Mouse (Mus musculus) intestine, postnatal 0 days (tissue): Measurements from ENCODE around the gene Gatad2a. TPM values are rescaled to one million over a fixed set of nuclear protein-coding genes. Genes with fewer than 3 reads are reported as not detected.
A peak's percentile ranks its signal among the peaks of the same experiment; 100 is the strongest.

Source experiments
- ATAC-seq: fragments of 200-750 bp; cut with Nextera tagmentation; 2 replicates; pipeline ENCODE4 v1.8.0; 2017; ENCODE audit warnings: mild to moderate bottlenecking, moderate TSS enrichment, moderate library complexity
- H3K27ac ChIP-seq: fragments of 300-500 bp; sonication (generic); 2 replicates; pipeline ENCODE4 v1.5.1; 2014; ENCODE audit warnings: mild to moderate bottlenecking, low read depth, low read length, moderate library complexity
- H3K27me3 ChIP-seq: fragments of 300-500 bp; sonication (generic); replicated peaks from 2 replicates; pipeline ENCODE4 v1.6.1; 2014; ENCODE audit warnings: low read length, mixed read lengths; ENCODE audit not compliant: control insufficient read depth, insufficient read depth
- H3K36me3 ChIP-seq: fragments of 300-500 bp; sonication (generic); 2 replicates; pipeline ENCODE4 v1.6.1; 2014; ENCODE audit warnings: mild to moderate bottlenecking, moderate library complexity; ENCODE audit not compliant: control insufficient read depth, insufficient read depth
- H3K4me1 ChIP-seq: fragments of 300-500 bp; sonication (generic); replicated peaks from 2 replicates; pipeline ENCODE4 v1.6.1; 2014; ENCODE audit warnings: antibody characterized with exemption, low read length, mixed read lengths; ENCODE audit not compliant: control insufficient read depth, insufficient read depth
- H3K4me2 ChIP-seq: fragments of 300-500 bp; sonication (generic); replicated peaks from 2 replicates; pipeline ENCODE4 v1.6.1; 2014; ENCODE audit warnings: low read depth, mild to moderate bottlenecking, moderate library complexity
- H3K4me3 ChIP-seq: fragments of 300-500 bp; sonication (generic); 2 replicates; pipeline ENCODE4 v1.5.1; 2014; ENCODE audit warnings: low read depth, low read length
- H3K9ac ChIP-seq: fragments of 300-500 bp; sonication (generic); 2 replicates; pipeline ENCODE4 v1.6.1; 2014; ENCODE audit warnings: mild to moderate bottlenecking, low read depth, low read length
- H3K9me3 ChIP-seq: fragments of 300-500 bp; sonication (generic); 2 replicates; pipeline ENCODE4 v1.6.1; 2016; ENCODE audit warnings: mixed run types; ENCODE audit not compliant: control insufficient read depth
- CTCF ChIP-seq: sonication (generic); IDR thresholded peaks from 2 replicates; pipeline ENCODE4 v1.5.1; 2016; ENCODE audit warnings: low read depth, mild to moderate bottlenecking, control low read depth, antibody characterized with exemption, moderate library complexity
- WGBS: fragments of 180-500 bp; shearing (Covaris S2); extraction: QIAGEN DNeasy Blood & Tissue Kit; methylation state at CpG from one replicate; pipeline ENCODE4 v1.1.7; 2014; 5-methylcytosine and 5-hydroxymethylcytosine counted together
- polyA plus RNA-seq: library from polyadenylated mRNA; unstranded; fragments of >200 nt; fragmentation: Nextera tagmentation; extraction: Ambion mirVana; gene quantifications from 2 replicates; pipeline ENCODE4 v1.2.1, GENCODE M21; 2015

Gatad2a gene
- 42.6 and 43.3 TPM in 2 replicates for polyA plus RNA-seq

DNA sequence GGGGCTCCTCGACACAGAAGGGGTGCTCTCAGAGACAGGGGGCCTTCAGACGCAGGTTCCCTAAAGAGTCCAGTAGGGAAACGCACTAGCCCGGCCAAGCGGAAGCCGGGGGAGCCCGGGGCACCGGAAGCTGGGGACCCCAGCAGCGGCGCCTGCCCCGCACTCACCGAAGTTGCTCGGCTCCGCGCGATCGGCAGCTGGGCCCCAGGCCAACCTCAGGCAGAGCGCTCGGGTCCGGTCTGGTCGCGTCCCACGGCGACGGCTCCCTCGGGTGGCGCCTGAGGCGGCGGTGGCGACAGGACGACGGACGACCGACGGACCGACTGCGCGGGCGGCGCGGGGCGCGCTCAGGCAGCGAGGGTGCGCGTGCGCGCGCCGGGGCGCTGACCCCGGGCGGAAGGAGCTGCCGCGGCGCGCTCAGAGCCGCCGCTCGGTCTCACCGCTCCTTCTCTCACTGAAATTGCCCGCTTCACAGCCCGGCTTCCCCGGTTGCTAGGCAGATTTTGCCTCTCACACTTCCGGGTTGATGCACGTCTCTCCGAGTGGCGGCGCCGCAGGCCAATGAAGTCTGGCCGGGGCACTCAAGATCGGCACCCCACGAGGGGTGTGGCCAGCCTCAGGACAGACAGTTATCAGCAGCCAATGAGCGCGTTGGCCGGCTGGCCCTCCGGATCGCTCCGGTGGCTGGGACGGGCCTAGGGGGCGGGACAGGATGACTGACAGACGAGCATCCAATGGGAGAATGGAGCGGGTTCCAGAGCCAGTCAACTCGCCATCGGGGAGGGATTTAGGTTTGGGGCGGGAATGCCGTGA is at the start of gene Gatad2a:
Gatad2a (minus strand) TSS at position 609 of the 813 bp plus-strand sequence.
- H3K4me3 ChIP-seq, result peak within 1 kb of the TSS; percentile 79
- WGBS, result under 1% methylated on average over 75 of the region's 87 CpGs
- peak within 1 kb of the TSS; percentile 85 for H3K9ac ChIP-seq
- peak within 1 kb of the TSS; percentile 87 for H3K4me2 ChIP-seq
- H3K9me3 ChIP-seq, result no peaks in the 10 kb centered on the region
- H3K36me3 ChIP-seq, result no peaks in the 10 kb centered on the region
- peak within 1 kb of the TSS; percentile 95 for H3K27ac ChIP-seq
- no peaks in the 10 kb centered on the region for H3K27me3 ChIP-seq
- peak; percentile 99 for ATAC-seq
- TF ChIP-seq CTCF, result peak; percentile 50; the same call in 1 of the 2 replicates
- 0 out of 2 replicates have a peak, but pooled peaks cover 2% of the 10 kb centered on the region for H3K4me1 ChIP-seq

- H3K4me3 ChIP-seq, result no peak overlapping the region
- no peak for TF ChIP-seq CTCF
- 87% methylated on average over 5 of the region's 5 CpGs for WGBS
- H3K36me3 ChIP-seq, result peaks cover 11% of the 10 kb centered on the region; the same call in 1 of the 2 replicates
- no peak for ATAC-seq
- 0 out of 2 replicates have a peak, but pooled peaks cover 3% of the 10 kb centered on the region for H3K4me1 ChIP-seq
- H3K27ac ChIP-seq, result no peak overlapping the region
- no peaks in the 10 kb centered on the region for H3K9me3 ChIP-seq
- H3K27me3 ChIP-seq, result no peaks in the 10 kb centered on the region
- H3K4me2 ChIP-seq, result peak overlapping the region; percentile 95; the same call in 1 of the 2 replicates
- 0 out of 2 replicates have a peak overlapping the region, but pooled peaks have one; percentile 99 for H3K9ac ChIP-seq
Observed at GRCm38 (mm10) chr8:70043996-70044395, 47.8 kb upstream of the Gatad2a start.

DNA sequence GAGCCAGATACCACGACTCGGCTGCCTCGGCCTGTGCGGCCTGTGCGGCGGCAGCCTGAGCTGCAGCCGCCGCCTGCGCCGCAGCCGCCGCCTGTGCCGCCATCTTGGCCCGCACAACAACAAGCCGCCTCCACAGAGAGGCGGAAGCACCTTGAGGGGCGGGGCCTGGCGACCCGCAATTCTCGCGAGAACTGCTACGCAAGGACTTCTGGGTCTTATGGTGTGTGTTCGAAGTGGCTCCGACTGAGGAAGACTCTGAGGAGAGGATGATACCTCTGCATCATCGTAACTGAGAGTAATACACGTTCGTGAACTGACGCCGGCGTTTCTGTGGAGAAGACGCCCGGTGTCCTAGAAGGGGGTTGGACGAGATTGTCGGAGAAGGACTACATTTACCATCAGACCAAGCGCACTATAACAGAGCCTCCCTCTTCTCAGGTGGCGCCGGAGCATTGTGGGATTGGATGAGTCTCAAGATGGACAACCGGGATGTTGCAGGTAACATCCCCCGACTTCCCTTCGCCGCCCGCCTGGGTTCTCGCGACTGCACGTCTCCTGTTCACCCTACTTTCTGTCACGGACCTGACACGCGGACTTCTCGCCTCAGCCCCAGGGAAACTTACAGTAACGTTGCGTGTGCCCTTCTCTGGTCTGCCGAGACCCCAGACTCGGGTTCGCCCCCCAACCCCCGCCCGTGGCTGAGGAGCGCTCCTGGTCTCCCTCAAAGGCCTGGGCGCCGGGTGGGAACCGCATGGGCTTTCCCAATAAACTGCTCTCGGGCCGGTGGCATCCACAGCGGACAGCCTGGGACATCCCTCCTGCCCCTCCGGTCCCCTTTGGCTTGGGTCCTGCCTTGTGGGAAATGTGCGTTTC is 46.6 kb upstream of the Gatad2a start, which contains the start of the genes Mau2 and Sugp1:
Mau2 (minus strand) TSS at position 152 of the 873 bp plus-strand sequence.
Sugp1 (plus strand) TSS at position 231 of the 873 bp plus-strand sequence.
- no peak for TF ChIP-seq CTCF
- no peaks in the 10 kb centered on the region for H3K27me3 ChIP-seq
- WGBS, result under 1% methylated on average over 65 of the region's 65 CpGs
- peak within 1 kb of the TSS; percentile 99 for H3K9ac ChIP-seq
- peak within 1 kb of the TSS; percentile 95 for H3K4me2 ChIP-seq
- H3K4me1 ChIP-seq, result 0 out of 2 replicates have a peak, but pooled peaks cover 3% of the 10 kb centered on the region
- peak within 1 kb of the TSS; percentile 73 for H3K27ac ChIP-seq
- H3K9me3 ChIP-seq, result no peaks in the 10 kb centered on the region
- peak within 1 kb of the TSS; percentile 99 for H3K4me3 ChIP-seq
- 0 out of 2 replicates have a peak, but pooled peaks cover 1% of the 10 kb centered on the region for H3K36me3 ChIP-seq
- peak; percentile 95 for ATAC-seq

GRCm38 (mm10) chr8:70041885-70042546 is 45.8 kb upstream of the Gatad2a start:
- Histone ChIP-seq H3K4me3 (peak overlapping the region; percentile 99), H3K4me2 (peak overlapping the region; percentile 95), H3K9ac (peak overlapping the region; percentile 99), H3K36me3 (no peaks in the 10 kb centered on the region), H3K27ac (peak overlapping the region; percentile 73; the same call in 1 of the 2 replicates), H3K27me3 (no peaks in the 10 kb centered on the region), H3K4me1 (0 out of 2 replicates have a peak, but pooled peaks cover 3% of the 10 kb centered on the region), H3K9me3 (no peaks in the 10 kb centered on the region)
- WGBS, result under 1% methylated on average over 47 of the region's 47 CpGs
- ATAC-seq, result peak; percentile 58
- no peak for TF ChIP-seq CTCF

DNA sequence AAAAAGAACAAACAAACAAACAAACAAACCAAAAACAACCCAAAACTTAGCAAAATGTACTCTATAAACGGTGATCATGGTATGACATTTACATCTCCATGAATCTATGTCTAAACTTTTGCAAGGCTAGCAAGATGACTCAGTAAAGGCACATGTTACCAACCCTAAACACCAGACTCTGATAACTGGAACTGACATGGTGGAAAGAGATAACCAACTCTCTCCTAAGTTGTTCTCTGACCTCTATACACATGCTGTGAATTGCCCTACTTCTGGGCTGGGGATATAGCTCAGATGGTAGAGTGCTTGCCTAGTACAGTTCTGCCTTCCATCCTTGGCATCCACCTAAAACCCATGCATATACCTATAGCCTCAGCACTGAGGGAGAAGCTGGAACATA is 41.8 kb upstream of the Gatad2a start:
- Histone ChIP-seq H3K27ac (no peak overlapping the region), H3K4me3 (no peak overlapping the region), H3K4me2 (no peak overlapping the region), H3K9ac (no peak overlapping the region), H3K27me3 (no peaks in the 10 kb centered on the region), H3K36me3 (peaks cover 3% of the 10 kb centered on the region; the same call in 1 of the 2 replicates), H3K9me3 (no peaks in the 10 kb centered on the region), H3K4me1 (0 out of 2 replicates have a peak, but pooled peaks cover 3% of the 10 kb centered on the region)
- ATAC-seq, result no peak
- TF ChIP-seq CTCF, result no peak
- 74% methylated on average over 1 of the region's 1 CpGs for WGBS
